Mouse (Mus musculus) CH12.LX (cell line): Measurements from ENCODE around the gene Prima1. TPM values are rescaled to one million over a fixed set of nuclear protein-coding genes. Genes with fewer than 3 reads are reported as not detected.

Experiments
- DNase-seq: peaks from one replicate; pipeline ENCODE4 v3.0.0-alpha.2; 2013; ENCODE audit errors: extremely low read depth
- H3K27ac ChIP-seq: 2 replicates; pipeline ENCODE4 v1.5.1; 2012; ENCODE audit warnings: low read depth, mild to moderate bottlenecking, control low read depth, moderate library complexity; ENCODE audit not compliant: insufficient read depth
- H3K27me3 ChIP-seq: replicated peaks from 2 replicates; pipeline ENCODE3; 2012; ENCODE audit warnings: inconsistent platforms
- H3K36me3 ChIP-seq, 2 experiments: replicated peaks in 1 of 2; 2 replicates each; pipeline versions ENCODE3 to v1.6.1; 2012; ENCODE audit warnings: inconsistent platforms in 1 of 2, low read length in 1 of 2, mild to moderate bottlenecking in 1 of 2, mixed read lengths in 1 of 2, moderate library complexity in 1 of 2; ENCODE audit not compliant: control insufficient read depth in 1 of 2, insufficient read depth in 1 of 2
- H3K4me1 ChIP-seq, 2 experiments: 2 replicates each; pipeline ENCODE4 v1.6.1; 2012; ENCODE audit warnings: inconsistent platforms in 1 of 2, moderate library complexity in 1 of 2; ENCODE audit not compliant: insufficient read depth in 2 of 2, control insufficient read depth in 1 of 2
- H3K4me2 ChIP-seq: 2 replicates; pipeline ENCODE4 v1.6.1; 2012; ENCODE audit warnings: low read depth, mild to moderate bottlenecking, control low read depth; ENCODE audit not compliant: poor library complexity, insufficient read depth, severe bottlenecking
- H3K4me3 ChIP-seq, 3 experiments: fragments of 150-350 bp in 1 of 3; sonication (generic) in 1 of 3; replicated peaks in 1 of 3; 2 replicates each; pipeline versions ENCODE3 to v1.5.1; 2011 to 2012; ENCODE audit warnings: low read depth in 2 of 3, low read length in 2 of 3, mild to moderate bottlenecking in 2 of 3, moderate library complexity in 2 of 3, control low read depth in 1 of 3, improper control_type of control experiment in 1 of 3, inconsistent platforms in 1 of 3, mixed read lengths in 1 of 3; ENCODE audit not compliant: poor library complexity in 1 of 3
- H3K79me2 ChIP-seq: replicated peaks from 2 replicates; pipeline ENCODE4 v1.6.1; 2012; ENCODE audit warnings: mild to moderate bottlenecking, moderate library complexity; ENCODE audit not compliant: control insufficient read depth, poor library complexity, insufficient read depth, severe bottlenecking; ENCODE audit errors: extremely low read depth
- H3K9ac ChIP-seq: 2 replicates; pipeline ENCODE4 v1.6.1; 2012; ENCODE audit warnings: low read depth, mild to moderate bottlenecking, control low read depth, moderate library complexity; ENCODE audit not compliant: insufficient read depth
- H3K9me3 ChIP-seq: replicated peaks from 2 replicates; pipeline ENCODE3; 2012; ENCODE audit warnings: low read length, inconsistent platforms, mixed read lengths
- CTCF ChIP-seq, 2 experiments: IDR thresholded peaks in 1 of 2; conservative IDR thresholded peaks in 1 of 2; 2 replicates each; pipeline ENCODE4 v1.5.1; 2011 to 2012; ENCODE audit warnings: low read depth in 2 of 2, low read length in 2 of 2, improper control_type of control experiment in 1 of 2, inconsistent platforms in 1 of 2, mild to moderate bottlenecking in 1 of 2, moderate library complexity in 1 of 2
- GABPA ChIP-seq: IDR thresholded peaks from 2 replicates; pipeline ENCODE4 v1.6.1; 2012; ENCODE audit warnings: low read depth, low read length, improper control_type of control experiment, inconsistent platforms; ENCODE audit not compliant: insufficient replicate concordance
- HCFC1 ChIP-seq: IDR thresholded peaks from 2 replicates; pipeline ENCODE4 v1.6.1; 2012; ENCODE audit warnings: low read depth, mild to moderate bottlenecking, inconsistent platforms, low read length, improper control_type of control experiment
- JUND ChIP-seq: conservative IDR thresholded peaks from 2 replicates; pipeline ENCODE4 v1.6.1; 2011; ENCODE audit warnings: low read depth, low read length, improper control_type of control experiment
- KAT2A ChIP-seq: IDR thresholded peaks from 2 replicates; pipeline ENCODE4 v1.6.1; 2012; ENCODE audit warnings: low read length, improper control_type of control experiment, inconsistent platforms; ENCODE audit not compliant: insufficient replicate concordance
- MAX ChIP-seq: IDR thresholded peaks from 2 replicates; pipeline ENCODE4 v1.6.1; 2011; ENCODE audit warnings: low read length, improper control_type of control experiment
- MAZ ChIP-seq: IDR thresholded peaks from 2 replicates; pipeline ENCODE4 v1.6.1; 2012; ENCODE audit warnings: low read depth, mild to moderate bottlenecking, inconsistent platforms, low read length, improper control_type of control experiment, moderate library complexity
- MEF2A ChIP-seq: IDR thresholded peaks from 2 replicates; pipeline ENCODE4 v1.6.1; 2014; ENCODE audit warnings: low read depth, mild to moderate bottlenecking, inconsistent platforms, low read length, improper control_type of control experiment, borderline replicate concordance
- MXI1 ChIP-seq: IDR thresholded peaks from 2 replicates; pipeline ENCODE4 v1.6.1; 2011; ENCODE audit warnings: mild to moderate bottlenecking, low read depth, low read length, improper control_type of control experiment
- POLR2A ChIP-seq: IDR thresholded peaks from 2 replicates; pipeline ENCODE4 v1.6.1; 2011; ENCODE audit warnings: low read depth, mild to moderate bottlenecking, improper control_type of control experiment, low read length
- RAD21 ChIP-seq: IDR thresholded peaks from 2 replicates; pipeline ENCODE4 v1.6.1; 2011; ENCODE audit warnings: low read depth, mild to moderate bottlenecking, low read length, improper control_type of control experiment, moderate library complexity
- SIN3A ChIP-seq: IDR thresholded peaks from 2 replicates; pipeline ENCODE4 v1.6.1; 2012; ENCODE audit warnings: low read length, improper control_type of control experiment, inconsistent platforms
- SMC3 ChIP-seq: IDR thresholded peaks from 2 replicates; pipeline ENCODE4 v1.6.1; 2011; ENCODE audit warnings: low read depth, low read length, improper control_type of control experiment
- UBTF ChIP-seq: IDR thresholded peaks from 2 replicates; pipeline ENCODE4 v1.6.1; 2012; ENCODE audit warnings: low read depth, mild to moderate bottlenecking, inconsistent platforms, low read length, improper control_type of control experiment, moderate library complexity
- ZKSCAN1 ChIP-seq: IDR thresholded peaks from 2 replicates; pipeline ENCODE4 v1.6.1; 2012; ENCODE audit warnings: low read depth, inconsistent platforms, low read length, improper control_type of control experiment, borderline replicate concordance
- ZMIZ1 ChIP-seq: IDR thresholded peaks from 2 replicates; pipeline ENCODE4 v1.6.1; 2012; ENCODE audit warnings: low read depth, mild to moderate bottlenecking, inconsistent platforms, low read length, improper control_type of control experiment
- ZNF384 ChIP-seq: IDR thresholded peaks from 2 replicates; pipeline ENCODE4 v1.6.1; 2012; ENCODE audit warnings: low read depth, low read length, improper control_type of control experiment, inconsistent platforms
- dilution Hi-C: fragments of 300-500 bp; cut with MboI; formaldehyde crosslinking; loops from 2 replicates; pipeline ENCODE4 v1.14.3; 2020; ENCODE audit warnings: low sequenced_read_pairs; ENCODE audit not compliant: extremely low pct_unique_long_range_greater_than_20kb, extremely low pct_ligation_motif_present
- in situ Hi-C: fragments of 300-500 bp; cut with MboI; formaldehyde crosslinking; loops from 3 replicates; pipeline ENCODE4 v1.14.3; 2019; ENCODE audit warnings: low sequenced_read_pairs, low pct_ligation_motif_present, low pct_unique_long_range_greater_than_20kb, mixed read lengths
- polyA plus RNA-seq: library from polyadenylated mRNA; unstranded; fragments of >175 nt; gene quantifications from 2 replicates; pipeline ENCODE4 v1.2.1, GENCODE M21; 2012; ENCODE audit warnings: low read depth; ENCODE audit not compliant: insufficient read length
- total RNA-seq, 2 experiments: library from RNA; depleted of rRNA; stranded (reverse); fragments of 300-350 nt in 1 of 2; fragments of >200 nt in 1 of 2; gene quantifications; 2 replicates each; pipeline ENCODE4 v1.2.3; 2012 to 2014

Gene Prima1
- total and polyA plus RNA-seq, 3 experiments, result not detected

GRCm38 (mm10) chr12:103272176-103272575, 30.2 kb upstream of the Prima1 start:
- no peak overlapping the region for H3K4me2 ChIP-seq
- H3K4me3 ChIP-seq, result no peak overlapping the region
- dilution Hi-C loops, result no loop called here
- peaks cover 19 to 39% of the 10 kb centered on the region in 2 experiments for H3K4me1 ChIP-seq
- no peak overlapping the region for H3K9ac ChIP-seq
- no peaks in the 10 kb centered on the region for H3K27me3 ChIP-seq
- no peaks in the 10 kb centered on the region for H3K79me2 ChIP-seq
- in situ Hi-C loops, result no loop called here
- H3K36me3 ChIP-seq, result no peaks in the 10 kb centered on the region
- no peak overlapping the region for H3K27ac ChIP-seq
- no peak for DNase-seq
- no peaks in the 10 kb centered on the region for H3K9me3 ChIP-seq
- TF ChIP-seq GABPA (no peak), UBTF (no peak), RAD21 (no peak), HCFC1 (no peak), SMC3 (no peak), POLR2A (no peak), ZNF384 (no peak), ZKSCAN1 (no peak), KAT2A (no peak)

GRCm38 (mm10) chr12:103266605-103267004, 24.7 kb upstream of the Prima1 start:
- Histone ChIP-seq H3K79me2 (no peaks in the 10 kb centered on the region), H3K4me3 (no peak overlapping the region), H3K36me3 (no peaks in the 10 kb centered on the region), H3K9me3 (no peaks in the 10 kb centered on the region), H3K27ac (no peak overlapping the region), H3K4me2 (no peak overlapping the region), H3K9ac (no peak overlapping the region), H3K4me1 (peaks cover 2 to 17% of the 10 kb centered on the region in 2 experiments; a peak in 3 of 4 replicates), H3K27me3 (no peaks in the 10 kb centered on the region)
- in situ Hi-C loops, result no loop called here
- dilution Hi-C loops, result no loop called here
- TF ChIP-seq SIN3A (no peak), MEF2A (no peak), GABPA (no peak), CTCF (conservative IDR thresholded peaks at IDR 0.05 in 1 of 2, IDR thresholded peaks at IDR 0.05 in 1 of 2; ENCODE audit: low read depth in 2 of 2, low read length in 2 of 2) (no peak), ZKSCAN1 (no peak), JUND (no peak), MAX (no peak), MAZ (no peak), ZMIZ1 (no peak), MXI1 (no peak)
- no peak for DNase-seq
